Mouse (Mus musculus) heart, embryonic 12.5 days (tissue): ENCODE measurements at regions not wholly inside any gene's neighbourhood (a gene's known extent, or its start where the extent isn't known, plus 50 kb on each side); places are given as distances from the start of the nearest gene placed in this dataset.

Experiments
- ATAC-seq: fragments of 200-750 bp; cut with Nextera tagmentation; 2 replicates; pipeline ENCODE4 v1.8.0; 2017; ENCODE audit warnings: moderate TSS enrichment, moderate library complexity; ENCODE audit not compliant: insufficient number of reproducible peaks, low FRiP score
- H3K27ac ChIP-seq: fragments of 300-500 bp; sonication (generic); 2 replicates; pipeline ENCODE4 v1.5.1; 2016; ENCODE audit warnings: mild to moderate bottlenecking, moderate library complexity; ENCODE audit not compliant: poor library complexity, severe bottlenecking
- H3K27me3 ChIP-seq: fragments of 300-500 bp; sonication (generic); replicated peaks from 2 replicates; pipeline ENCODE4 v1.6.1; 2016; ENCODE audit warnings: mild to moderate bottlenecking, moderate library complexity
- H3K36me3 ChIP-seq: fragments of 300-500 bp; sonication (generic); 2 replicates; pipeline ENCODE4 v1.6.1; 2016; ENCODE audit warnings: mild to moderate bottlenecking, moderate library complexity
- H3K4me1 ChIP-seq: fragments of 300-500 bp; sonication (generic); replicated peaks from 2 replicates; pipeline ENCODE4 v1.6.1; 2016; ENCODE audit warnings: mild to moderate bottlenecking
- H3K4me2 ChIP-seq: fragments of 300-500 bp; sonication (generic); 2 replicates; pipeline ENCODE4 v1.6.1; 2016; ENCODE audit warnings: mild to moderate bottlenecking, moderate library complexity
- H3K4me3 ChIP-seq: fragments of 300-500 bp; sonication (generic); 2 replicates; pipeline ENCODE4 v1.5.1; 2016; ENCODE audit warnings: mild to moderate bottlenecking
- H3K9ac ChIP-seq: fragments of 300-500 bp; sonication (generic); 2 replicates; pipeline ENCODE4 v1.6.1; 2016; ENCODE audit warnings: mild to moderate bottlenecking, moderate library complexity
- H3K9me3 ChIP-seq: fragments of 300-500 bp; sonication (generic); replicated peaks from 2 replicates; pipeline ENCODE4 v1.6.1; 2016; ENCODE audit warnings: mild to moderate bottlenecking, moderate library complexity
- WGBS: fragments of 180-500 bp; shearing (Covaris S2); methylation state at CpG from one replicate; pipeline ENCODE4 v1.1.7; 2016; 5-methylcytosine and 5-hydroxymethylcytosine counted together

GRCm38 (mm10) chr9:116466336-116466735 is 291.2 kb upstream of the Tgfbr2 start:
- Histone ChIP-seq H3K4me3 (no peak overlapping the region), H3K4me1 (no peaks in the 10 kb centered on the region), H3K9me3 (0 out of 2 replicates have a peak, but pooled peaks cover 7% of the 10 kb centered on the region), H3K36me3 (no peaks in the 10 kb centered on the region), H3K27me3 (no peaks in the 10 kb centered on the region), H3K4me2 (no peak overlapping the region), H3K9ac (no peak overlapping the region), H3K27ac (no peak overlapping the region)
- WGBS: 81% methylated on average over 7 of the region's 7 CpGs
- ATAC-seq: no peak

- Histone ChIP-seq H3K27ac (no peak overlapping the region), H3K9ac (no peak overlapping the region), H3K27me3 (no peaks in the 10 kb centered on the region), H3K4me2 (no peak overlapping the region), H3K4me1 (no peaks in the 10 kb centered on the region), H3K9me3 (0 out of 2 replicates have a peak, but pooled peaks cover 5% of the 10 kb centered on the region), H3K36me3 (no peaks in the 10 kb centered on the region), H3K4me3 (no peak overlapping the region)
- WGBS: 58% methylated on average over 2 of the region's 2 CpGs
- ATAC-seq: no peak
Measured at GRCm38 (mm10) chr9:116464626-116465025, 289.5 kb upstream of the Tgfbr2 start.

- no peak overlapping the region for H3K9ac ChIP-seq
- no peaks in the 10 kb centered on the region for H3K27me3 ChIP-seq
- H3K9me3 ChIP-seq: 0 out of 2 replicates have a peak, but pooled peaks cover 5% of the 10 kb centered on the region
- no peak overlapping the region for H3K4me2 ChIP-seq
- ATAC-seq: no peak
- 75% methylated on average over 2 of the region's 2 CpGs for WGBS
- no peak overlapping the region for H3K27ac ChIP-seq
- H3K36me3 ChIP-seq: no peaks in the 10 kb centered on the region
- no peak overlapping the region for H3K4me3 ChIP-seq
- 0 out of 2 replicates have a peak, but pooled peaks cover 5% of the 10 kb centered on the region for H3K4me1 ChIP-seq
Measured at GRCm38 (mm10) chr9:116462232-116462631, 287.1 kb upstream of the Tgfbr2 start.

- WGBS: 74% methylated on average over 2 of the region's 2 CpGs
- Histone ChIP-seq H3K27me3 (no peaks in the 10 kb centered on the region), H3K4me3 (no peak overlapping the region), H3K36me3 (no peaks in the 10 kb centered on the region), H3K9ac (no peak overlapping the region), H3K4me2 (no peak overlapping the region), H3K4me1 (peaks cover 10% of the 10 kb centered on the region; the same call in 1 of the 2 replicates), H3K27ac (no peak overlapping the region), H3K9me3 (0 out of 2 replicates have a peak, but pooled peaks cover 5% of the 10 kb centered on the region)
- ATAC-seq: no peak
Measured at GRCm38 (mm10) chr9:116460022-116460421, 284.9 kb upstream of the Tgfbr2 start.

GRCm38 (mm10) chr9:116452050-116452449 is 276.9 kb upstream of the Tgfbr2 start:
- Histone ChIP-seq H3K4me2 (no peak overlapping the region), H3K4me1 (peaks cover 3% of the 10 kb centered on the region; the same call in 1 of the 2 replicates), H3K27me3 (no peaks in the 10 kb centered on the region), H3K27ac (no peak overlapping the region), H3K4me3 (no peak overlapping the region), H3K9ac (no peak overlapping the region), H3K9me3 (no peaks in the 10 kb centered on the region), H3K36me3 (no peaks in the 10 kb centered on the region)
- WGBS: 83% methylated on average over 4 of the region's 4 CpGs
- ATAC-seq: no peak

GRCm38 (mm10) chr9:116450829-116451228 is 275.7 kb upstream of the Tgfbr2 start:
- H3K27ac ChIP-seq: no peak overlapping the region

GRCm38 (mm10) chr9:116447734-116448133 is 272.6 kb upstream of the Tgfbr2 start:
- ATAC-seq: no peak
- Histone ChIP-seq H3K36me3 (no peaks in the 10 kb centered on the region), H3K27ac (no peak overlapping the region), H3K4me2 (no peak overlapping the region), H3K27me3 (no peaks in the 10 kb centered on the region), H3K9ac (no peak overlapping the region), H3K9me3 (peaks cover 5% of the 10 kb centered on the region; the same call in 1 of the 2 replicates), H3K4me3 (no peak overlapping the region), H3K4me1 (no peaks in the 10 kb centered on the region)
- 78% methylated on average over 6 of the region's 6 CpGs for WGBS

More at GRCm38 (mm10) chr9:116450829-116451228, 275.7 kb upstream of the Tgfbr2 start:
- no peak overlapping the region for H3K9ac ChIP-seq
- ATAC-seq: no peak
- no peaks in the 10 kb centered on the region for H3K36me3 ChIP-seq
- no peak overlapping the region for H3K4me2 ChIP-seq
- 70% methylated on average over 4 of the region's 4 CpGs for WGBS
- H3K4me1 ChIP-seq: no peaks in the 10 kb centered on the region
- no peaks in the 10 kb centered on the region for H3K27me3 ChIP-seq
- H3K4me3 ChIP-seq: no peak overlapping the region
- peaks cover 5% of the 10 kb centered on the region; the same call in 1 of the 2 replicates for H3K9me3 ChIP-seq

GRCm38 (mm10) chr9:116438580-116438979 is 263.4 kb upstream of the Tgfbr2 start:
- WGBS: 60% methylated on average over 1 of the region's 1 CpGs
- H3K9ac ChIP-seq: no peak overlapping the region
- ATAC-seq: no peak
- no peak overlapping the region for H3K4me2 ChIP-seq
- no peaks in the 10 kb centered on the region for H3K4me1 ChIP-seq
- H3K27me3 ChIP-seq: no peaks in the 10 kb centered on the region
- H3K9me3 ChIP-seq: peaks cover 8% of the 10 kb centered on the region; the same call in 1 of the 2 replicates
- no peak overlapping the region for H3K27ac ChIP-seq
- no peak overlapping the region for H3K4me3 ChIP-seq
- H3K36me3 ChIP-seq: no peaks in the 10 kb centered on the region

- peaks cover 4% of the 10 kb centered on the region; the same call in 1 of the 2 replicates for H3K9me3 ChIP-seq
- no peaks in the 10 kb centered on the region for H3K27me3 ChIP-seq
- no peak for ATAC-seq
- H3K4me3 ChIP-seq: no peak overlapping the region
- no peak overlapping the region for H3K27ac ChIP-seq
- no peak overlapping the region for H3K4me2 ChIP-seq
- no peaks in the 10 kb centered on the region for H3K4me1 ChIP-seq
- no peaks in the 10 kb centered on the region for H3K36me3 ChIP-seq
- WGBS: 54% methylated on average over 1 of the region's 1 CpGs
- H3K9ac ChIP-seq: no peak overlapping the region
Measured at GRCm38 (mm10) chr9:116434414-116434813, 259.3 kb upstream of the Tgfbr2 start.

GRCm38 (mm10) chr9:116429061-116429460 is 253.9 kb upstream of the Tgfbr2 start:
- peaks cover 4% of the 10 kb centered on the region; the same call in 1 of the 2 replicates for H3K9me3 ChIP-seq
- H3K9ac ChIP-seq: no peak overlapping the region
- ATAC-seq: no peak
- H3K4me1 ChIP-seq: peaks cover 4% of the 10 kb centered on the region; the same call in 1 of the 2 replicates
- no peak overlapping the region for H3K4me2 ChIP-seq
- no peaks in the 10 kb centered on the region for H3K27me3 ChIP-seq
- H3K36me3 ChIP-seq: no peaks in the 10 kb centered on the region
- no peak overlapping the region for H3K27ac ChIP-seq
- WGBS: 73% methylated on average over 4 of the region's 4 CpGs
- no peak overlapping the region for H3K4me3 ChIP-seq

GRCm38 (mm10) chr9:116428475-116428874 is 253.3 kb upstream of the Tgfbr2 start:
- 62% methylated on average over 6 of the region's 6 CpGs for WGBS
- H3K9me3 ChIP-seq: peaks cover 4% of the 10 kb centered on the region; the same call in 1 of the 2 replicates
- no peak overlapping the region for H3K27ac ChIP-seq
- H3K4me1 ChIP-seq: peaks cover 4% of the 10 kb centered on the region; the same call in 1 of the 2 replicates
- H3K36me3 ChIP-seq: no peaks in the 10 kb centered on the region
- no peak for ATAC-seq
- no peak overlapping the region for H3K4me2 ChIP-seq
- H3K4me3 ChIP-seq: no peak overlapping the region
- H3K9ac ChIP-seq: no peak overlapping the region
- no peaks in the 10 kb centered on the region for H3K27me3 ChIP-seq

GRCm38 (mm10) chr9:116427278-116427677 is 252.1 kb upstream of the Tgfbr2 start:
- Histone ChIP-seq H3K4me3 (no peak overlapping the region), H3K4me1 (peaks cover 4% of the 10 kb centered on the region; the same call in 1 of the 2 replicates), H3K27ac (no peak overlapping the region), H3K36me3 (no peaks in the 10 kb centered on the region), H3K27me3 (no peaks in the 10 kb centered on the region), H3K9me3 (peaks cover 4% of the 10 kb centered on the region; the same call in 1 of the 2 replicates), H3K4me2 (no peak overlapping the region), H3K9ac (no peak overlapping the region)
- no peak for ATAC-seq
- WGBS: 49% methylated on average over 6 of the region's 6 CpGs
